Mouse (Mus musculus) testis, adult 2 months (tissue): ENCODE measurements around the gene Mrtfa.

Source experiments
- CTCF ChIP-seq: fragments of 200-500 bp; IDR thresholded peaks from 2 replicates; pipeline ENCODE4 v1.5.1; 2012; ENCODE audit warnings: low read depth, mild to moderate bottlenecking, inconsistent platforms, low read length, moderate library complexity; ENCODE audit not compliant: control insufficient read depth, insufficient read depth, insufficient replicate concordance
- POLR2A ChIP-seq: fragments of 200-500 bp; IDR thresholded peaks from 2 replicates; pipeline ENCODE4 v1.6.1; 2012; ENCODE audit warnings: low read depth, mild to moderate bottlenecking, inconsistent platforms, low read length, moderate library complexity; ENCODE audit not compliant: control insufficient read depth

DNA sequence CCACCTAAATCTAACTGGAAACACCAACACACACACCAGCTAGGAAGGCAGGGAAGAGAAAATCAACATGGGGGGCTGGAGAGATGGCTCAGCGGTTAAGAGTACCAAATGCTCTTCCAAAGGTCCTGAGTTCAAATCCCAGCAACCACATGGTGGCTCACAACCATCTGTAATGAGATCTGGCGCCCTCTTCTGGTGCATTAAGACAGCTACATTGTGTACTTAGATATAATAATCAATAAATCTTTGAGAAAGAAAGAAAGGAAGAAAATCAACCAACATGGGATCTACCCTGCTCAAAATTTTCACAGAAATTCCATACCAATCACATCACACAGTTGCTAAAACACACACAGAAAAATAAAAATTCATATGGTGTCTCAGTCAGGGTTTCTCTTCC is 34.1 kb downstream of the Mrtfa start:
- no peak for TF ChIP-seq CTCF
- TF ChIP-seq POLR2A: no peak
